Mouse (Mus musculus) adrenal gland, adult (tissue): Measurements from ENCODE around the gene Fam198b.

ENCODE experiments used
- DNase-seq, 2 experiments: peaks; one replicate each; pipeline ENCODE4 v3.0.0; 2022 to 2023; ENCODE audit warnings: low spot score in 1 of 2; ENCODE audit not compliant: inconsistent age in 2 of 2

Gene Fam198b

DNA sequence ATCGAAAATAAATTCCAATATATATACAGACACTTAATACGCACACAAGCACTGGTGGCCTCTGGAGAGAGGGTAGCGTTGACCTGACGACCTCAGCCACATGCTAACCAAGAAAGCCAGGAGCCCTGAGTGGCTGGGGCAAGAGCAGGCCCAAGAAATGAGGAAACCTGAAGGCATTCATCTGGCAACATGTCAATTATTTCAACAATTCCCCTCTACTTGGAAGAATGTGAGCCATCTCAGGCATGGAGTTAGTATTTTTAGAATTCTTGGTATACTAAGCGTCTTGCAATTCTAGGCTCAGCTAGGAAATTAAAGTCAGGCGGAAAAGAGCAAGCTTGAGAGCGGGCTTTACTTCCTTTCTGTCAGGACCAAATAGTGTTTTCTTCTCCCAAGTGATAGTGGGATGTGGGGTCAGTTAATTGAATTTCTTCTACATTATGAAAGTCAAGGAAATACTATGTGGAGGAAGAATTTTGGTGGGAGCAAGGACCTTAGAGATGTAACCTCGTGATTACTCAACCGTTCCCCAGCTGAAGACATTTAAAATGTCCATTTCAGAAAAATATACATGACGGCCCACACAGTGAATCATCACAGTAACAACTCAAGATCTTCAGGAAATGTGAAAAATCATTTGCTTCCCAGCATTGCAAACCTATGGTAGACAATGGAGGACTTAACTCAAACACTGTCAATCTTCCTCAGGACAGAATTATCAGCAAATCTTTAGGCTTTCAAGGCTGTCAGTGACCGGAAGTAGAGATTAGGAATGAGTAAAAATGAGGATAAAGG is 93.5 kb downstream of the Fam198b start:
- DNase-seq = peak in 1 of 2 experiments; percentile 34

DNA sequence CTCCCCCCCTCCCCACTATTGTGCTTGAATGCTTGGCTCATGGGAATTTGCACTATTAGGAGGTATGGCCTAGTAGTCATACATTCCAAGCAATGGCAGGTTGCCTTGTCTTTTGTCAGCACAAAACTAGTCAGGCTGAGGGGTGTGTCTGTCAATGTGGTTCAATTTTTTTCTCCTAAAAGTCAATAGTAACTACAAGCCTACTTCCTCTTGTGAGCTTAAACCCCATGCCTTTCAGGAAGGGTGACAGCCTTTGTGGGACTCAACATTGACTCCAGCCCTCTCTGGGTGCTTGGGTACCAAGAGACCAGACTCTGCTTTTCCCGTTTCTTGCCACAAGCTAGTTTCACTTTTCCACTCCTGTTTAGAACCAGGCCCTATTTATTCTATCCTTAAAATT is 96.4 kb downstream of the Fam198b start:
- DNase-seq = no peak

DNA sequence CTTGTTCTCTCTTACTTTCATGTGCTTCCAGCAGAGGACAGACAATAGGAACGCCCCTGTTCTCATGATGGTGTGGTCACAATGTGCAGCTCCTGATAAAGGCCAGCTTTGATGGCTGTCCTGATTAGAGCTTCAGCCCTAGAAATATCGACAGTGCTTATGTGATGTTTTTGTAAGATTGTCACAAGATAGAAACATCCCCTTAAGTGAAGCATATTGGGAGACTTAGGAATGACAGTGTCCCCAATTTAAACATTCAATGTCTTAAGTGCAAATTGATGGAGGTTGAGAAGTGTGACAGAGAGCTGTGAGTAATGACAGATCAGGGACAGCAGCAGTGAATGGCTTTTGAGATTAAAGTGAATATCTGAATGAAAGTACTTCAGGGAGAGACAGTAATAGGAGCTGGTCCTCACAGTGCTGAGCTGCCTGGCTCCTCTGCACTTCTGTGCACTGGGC is 99.7 kb downstream of the Fam198b start:
- no peak for DNase-seq

DNA sequence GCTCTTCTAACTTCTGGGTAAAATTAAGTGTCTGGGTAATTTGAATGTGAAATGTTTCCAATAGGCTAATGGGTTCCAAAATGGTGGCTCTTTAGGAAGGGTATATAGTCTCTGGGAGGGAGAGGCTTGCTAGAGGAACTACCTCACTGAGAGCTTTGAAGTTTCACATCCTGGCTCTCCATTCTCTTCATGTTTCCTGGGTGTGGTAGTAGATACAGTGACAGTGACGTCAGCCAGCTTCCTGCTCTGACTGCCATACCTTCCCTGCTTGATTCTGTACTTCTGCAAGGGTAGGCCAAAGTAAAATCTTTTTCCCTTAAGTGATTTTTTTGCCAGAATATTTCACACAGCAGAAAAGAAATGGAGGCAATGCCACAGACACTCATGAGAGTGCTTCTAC is 100.2 kb downstream of the Fam198b start:
- no peak for DNase-seq

DNA sequence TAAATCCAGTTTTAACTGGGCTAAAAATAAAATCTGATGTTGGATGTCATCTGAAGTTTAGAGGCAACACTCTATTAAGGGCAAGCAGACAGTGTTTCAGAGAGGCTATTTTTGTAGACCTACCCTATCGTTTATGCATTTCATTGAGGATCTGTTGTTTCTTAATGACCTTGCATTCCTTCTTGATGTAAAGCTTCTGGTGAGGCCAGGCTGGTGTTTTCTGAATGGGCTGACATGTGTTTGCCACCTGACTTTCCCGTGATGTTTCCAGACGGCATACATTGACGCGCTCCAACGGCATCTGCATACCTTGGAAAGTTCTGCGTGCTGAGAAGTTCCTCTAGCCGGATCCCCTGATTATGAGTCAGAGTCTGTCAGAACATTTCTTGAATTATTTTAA is 104.9 kb downstream of the Fam198b start:
- no peak for DNase-seq

DNA sequence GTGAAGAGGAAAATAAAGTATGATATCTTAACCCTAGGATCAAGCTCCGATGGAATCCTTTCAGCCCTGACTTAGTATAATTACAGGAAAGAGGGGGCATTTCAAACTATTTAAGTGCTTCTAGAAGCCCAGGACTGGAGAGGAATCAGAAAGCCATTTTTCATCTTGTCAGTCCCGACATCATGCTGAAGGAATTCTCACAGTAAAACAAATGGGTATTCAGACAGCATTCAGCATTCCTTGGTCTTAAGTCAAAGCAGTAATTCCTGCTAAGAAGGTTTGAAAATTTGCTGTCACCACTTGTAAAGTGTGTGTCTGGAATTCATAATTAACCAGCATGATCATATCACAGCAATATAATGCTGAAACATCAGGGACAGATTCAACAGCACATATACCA is 105.6 kb downstream of the Fam198b start:
- no peak for DNase-seq

DNA sequence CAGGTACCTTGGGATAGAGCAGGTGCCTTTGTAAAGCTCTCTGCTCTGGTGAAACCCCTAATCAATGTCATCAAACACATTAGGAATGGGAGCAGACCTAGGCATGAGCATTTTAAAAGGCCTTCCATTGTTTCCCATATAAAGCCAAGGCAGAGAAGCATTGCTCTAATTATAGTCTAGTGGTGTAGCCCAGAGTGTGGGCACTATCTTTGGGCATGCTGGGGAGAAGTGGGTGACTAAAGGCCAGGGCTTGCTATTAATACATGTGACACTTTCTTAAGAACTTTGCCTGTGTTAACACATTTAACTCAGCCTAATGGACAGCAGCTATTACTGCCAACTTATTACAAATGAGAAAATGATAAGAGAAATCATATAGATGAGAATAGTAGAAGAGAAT is 106.1 kb downstream of the Fam198b start:
- no peak for DNase-seq

DNA sequence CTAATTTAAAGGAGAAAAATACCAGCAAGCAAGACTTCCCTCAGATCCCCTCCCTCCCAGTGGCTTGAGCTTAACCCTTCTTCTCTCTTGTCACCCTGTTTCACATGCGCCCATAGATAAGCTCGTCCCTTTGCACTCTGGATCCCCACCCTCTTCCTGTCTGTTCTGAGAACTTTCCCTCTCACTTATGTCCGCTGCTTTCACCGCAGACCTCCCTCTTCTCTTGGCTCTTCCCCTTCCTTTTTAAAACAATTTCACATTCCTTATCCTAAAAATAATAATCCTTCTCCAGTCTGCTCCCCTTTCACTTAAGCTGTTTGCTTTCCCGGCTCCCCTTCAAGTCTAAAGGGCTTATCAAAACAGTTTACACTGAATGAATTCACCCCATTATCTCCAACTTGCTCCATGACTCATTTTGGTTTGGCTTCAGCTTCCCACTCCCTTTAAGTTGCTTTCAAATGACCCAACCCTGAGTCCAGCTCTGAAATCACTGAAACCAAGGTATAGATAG is 109.8 kb downstream of the Fam198b start:
- peak in 1 of 2 experiments; percentile 25 for DNase-seq

DNA sequence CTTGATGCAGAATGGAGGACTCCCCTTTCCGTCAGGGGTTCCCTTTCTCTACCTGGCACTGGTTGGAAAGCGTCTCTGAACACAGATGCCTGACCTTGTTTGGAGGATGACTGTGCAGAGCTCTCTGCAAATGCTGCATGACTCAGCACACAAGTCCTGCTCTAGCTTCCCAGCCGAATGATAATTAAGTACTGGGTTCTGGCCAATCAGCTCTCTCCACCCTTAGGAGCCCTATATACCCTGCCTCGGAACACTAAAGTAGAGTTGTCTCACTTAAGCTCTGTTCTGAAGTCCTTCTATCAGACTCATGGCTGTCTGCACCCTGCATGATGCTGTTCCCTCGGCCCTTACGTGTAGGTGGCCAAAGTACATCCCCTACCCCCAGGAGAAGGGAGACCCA is 111.4 kb downstream of the Fam198b start:
- peak; percentile 68 to 81 for DNase-seq
